Mouse (Mus musculus) CH12.LX (cell line): ENCODE measurements around the gene Pank2.
A peak's percentile ranks its signal among the peaks of the same experiment; 100 is the strongest.

Experiments
- CTCF ChIP-seq, 2 experiments: IDR thresholded peaks in 1 of 2; conservative IDR thresholded peaks in 1 of 2; 2 replicates each; pipeline ENCODE4 v1.5.1; 2011 to 2012; ENCODE audit warnings: low read depth in 2 of 2, low read length in 2 of 2, improper control_type of control experiment in 1 of 2, inconsistent platforms in 1 of 2, mild to moderate bottlenecking in 1 of 2, moderate library complexity in 1 of 2
- POLR2A ChIP-seq: IDR thresholded peaks from 2 replicates; pipeline ENCODE4 v1.6.1; 2011; ENCODE audit warnings: low read depth, mild to moderate bottlenecking, improper control_type of control experiment, low read length
- RAD21 ChIP-seq: IDR thresholded peaks from 2 replicates; pipeline ENCODE4 v1.6.1; 2011; ENCODE audit warnings: low read depth, mild to moderate bottlenecking, low read length, improper control_type of control experiment, moderate library complexity

DNA sequence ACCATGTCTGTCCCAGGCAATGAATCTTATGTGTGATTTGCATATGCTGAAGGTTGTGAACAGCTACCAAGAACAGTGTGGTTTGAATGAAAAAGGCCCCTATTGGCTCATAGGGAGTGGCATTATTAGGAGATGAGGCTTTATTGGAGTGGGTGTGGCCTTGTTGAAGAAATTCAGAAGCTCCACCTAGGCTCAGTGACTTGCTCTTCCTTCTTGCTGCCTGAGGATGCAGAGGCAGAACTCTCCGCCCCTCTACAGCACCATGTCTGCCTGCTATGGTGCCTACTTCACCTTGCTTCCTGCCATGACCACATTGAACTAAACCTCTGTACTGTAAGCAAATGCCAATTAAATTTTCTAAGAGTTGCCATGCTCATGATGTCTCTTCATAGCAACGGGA lies 29.7 kb upstream of the Pank2 start:
- peak; percentile 51 for TF ChIP-seq POLR2A
- no peak for TF ChIP-seq CTCF (conservative IDR thresholded peaks at IDR 0.05 in 1 of 2, IDR thresholded peaks at IDR 0.05 in 1 of 2; ENCODE audit: low read depth in 2 of 2, low read length in 2 of 2)
- TF ChIP-seq RAD21: no peak
